Mouse (Mus musculus) MEL (cell line): ENCODE measurements around the gene Cdkal1.

Experiments used
- BHLHE40 ChIP-seq: IDR thresholded peaks from 2 replicates; pipeline ENCODE4 v1.6.1; 2012; ENCODE audit warnings: low read depth, mild to moderate bottlenecking, inconsistent platforms, low read length, improper control_type of control experiment, borderline replicate concordance
- CTCF ChIP-seq, 3 experiments: IDR thresholded peaks in 2 of 3; conservative IDR thresholded peaks in 1 of 3; 2 replicates each; pipeline ENCODE4 v1.5.1; 2011 to 2012; ENCODE audit warnings: low read length in 3 of 3, low read depth in 2 of 3, mild to moderate bottlenecking in 2 of 3, improper control_type of control experiment in 1 of 3, inconsistent platforms in 1 of 3, mixed read lengths in 1 of 3, moderate library complexity in 1 of 3; ENCODE audit not compliant: control insufficient read depth in 1 of 3, insufficient read depth in 1 of 3, poor library complexity in 1 of 3, severe bottlenecking in 1 of 3
- USF2 ChIP-seq, 2 experiments: IDR thresholded peaks; 2 replicates each; pipeline ENCODE4 v1.6.1; 2011 to 2012; ENCODE audit warnings: improper control_type of control experiment in 2 of 2, low read length in 2 of 2, borderline replicate concordance in 1 of 2, inconsistent platforms in 1 of 2, low read depth in 1 of 2, mild to moderate bottlenecking in 1 of 2; ENCODE audit not compliant: insufficient read depth in 1 of 2
- ZC3H11A ChIP-seq: IDR thresholded peaks from 2 replicates; pipeline ENCODE4 v1.6.1; 2012; ENCODE audit warnings: low read depth, mild to moderate bottlenecking, inconsistent platforms, low read length, improper control_type of control experiment

GRCm38 (mm10) chr13:29653407-29653806 is 202.1 kb downstream of the Cdkal1 start:
- TF ChIP-seq CTCF (IDR thresholded peaks at IDR 0.05 in 2 of 3, conservative IDR thresholded peaks at IDR 0.05 in 1 of 3; ENCODE audit: control insufficient read depth in 1 of 3, insufficient read depth in 1 of 3, low read depth in 2 of 3, low read length in 3 of 3, poor library complexity in 1 of 3, severe bottlenecking in 1 of 3) (no peak), BHLHE40 (no peak), USF2 (IDR thresholded peaks at IDR 0.05; ENCODE audit: borderline replicate concordance in 1 of 2, insufficient read depth in 1 of 2, low read depth in 1 of 2, low read length in 2 of 2) (no peak), ZC3H11A (no peak)
